Mouse (Mus musculus) gastrocnemius, adult 2 months (tissue): Measurements from ENCODE around the gene Kdm7a. TPM values are rescaled to one million over a fixed set of nuclear protein-coding genes. Genes with fewer than 3 reads are reported as not detected.

Experiments
- DNase-seq: peaks from one replicate; pipeline ENCODE4 v3.0.0; 2022
- H3K27ac ChIP-seq: fragments of 200-600 bp; 2 replicates; pipeline ENCODE4 v1.8.1; 2022; ENCODE audit warnings: mild to moderate bottlenecking
- H3K4me3 ChIP-seq: fragments of 200-600 bp; 2 replicates; pipeline ENCODE4 v1.8.1; 2022; ENCODE audit warnings: mild to moderate bottlenecking, moderate library complexity
- CTCF ChIP-seq: fragments of 200-600 bp; IDR thresholded peaks from 2 replicates; pipeline ENCODE4 v1.8.1; 2022; ENCODE audit warnings: antibody characterized with exemption, mild to moderate bottlenecking, moderate library complexity
- intact Hi-C: fragments of 180-260 bp; cut with DNase I; formaldehyde crosslinking; loops from one replicate; pipeline ENCODE4 v1.15.1; 2025
- total RNA-seq, 2 experiments: library from RNA; stranded (reverse); gene quantifications; 2 replicates each; pipeline ENCODE4 v1.2.3; 2021

Gene Kdm7a
- total RNA-seq, 2 experiments from 2014 or later = 23.6 to 28.2 TPM

DNA sequence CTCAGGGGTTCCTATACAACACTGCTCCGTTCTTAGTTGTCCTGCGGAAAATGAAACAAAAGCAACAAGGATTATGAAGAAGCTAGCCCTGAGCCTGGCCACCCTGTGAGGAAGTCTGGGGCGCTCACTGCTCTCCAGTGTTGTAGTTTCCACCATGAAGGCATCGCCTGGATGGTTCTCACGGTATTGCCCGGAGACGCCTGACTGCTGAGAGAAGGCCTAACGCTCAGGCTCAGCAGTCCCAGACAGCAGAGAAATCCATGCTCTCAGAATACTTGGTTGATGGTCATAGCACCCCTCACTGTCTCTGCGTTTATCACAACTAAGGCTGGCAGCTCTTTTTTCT lies 20.0 kb upstream of the Kdm7a start:
- no peak for DNase-seq
- peak overlapping the region; percentile 35; the same call in 1 of the 2 replicates for H3K27ac ChIP-seq
- intact Hi-C loops = no loop called here
- H3K4me3 ChIP-seq = peak overlapping the region; percentile 33
- no peak for TF ChIP-seq CTCF

DNA sequence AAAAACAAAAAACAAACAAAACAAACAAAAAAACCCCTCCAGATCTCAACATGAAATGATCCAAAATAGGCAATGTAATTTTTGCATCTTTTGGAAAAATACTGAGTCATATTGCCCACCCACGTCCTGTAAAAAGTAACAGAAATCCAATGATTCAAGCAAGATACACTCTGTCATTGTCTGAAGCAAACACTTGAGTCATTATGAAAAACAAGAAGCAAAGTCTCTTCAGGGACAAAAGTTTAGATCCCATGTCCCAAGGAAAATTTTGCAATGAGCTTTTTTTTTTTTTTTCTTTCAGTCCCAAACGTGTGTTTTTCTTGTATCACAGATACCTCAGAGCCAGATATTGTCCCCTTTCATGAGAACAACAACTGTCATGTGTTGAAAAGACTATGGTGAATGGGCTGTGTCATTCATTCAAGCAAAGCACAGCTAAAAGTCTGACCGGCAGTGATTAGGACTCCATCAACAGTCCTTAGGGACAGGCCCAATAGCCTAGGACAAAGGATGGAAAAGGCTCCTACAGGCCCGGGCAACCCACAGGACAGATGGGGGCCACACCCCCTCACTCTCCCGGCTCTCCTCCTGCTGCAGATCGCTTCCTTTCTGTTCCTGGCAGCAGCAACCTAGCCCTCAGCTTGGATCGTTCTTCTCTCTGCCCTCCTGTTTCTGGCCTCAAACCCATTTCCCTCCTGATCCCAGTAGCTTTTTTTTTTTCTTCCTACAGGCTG lies 19.5 kb upstream of the Kdm7a start:
- no peak for TF ChIP-seq CTCF
- Histone ChIP-seq H3K27ac (peak overlapping the region; percentile 35; the same call in 1 of the 2 replicates), H3K4me3 (peak overlapping the region; percentile 33)
- intact Hi-C loops = no loop called here
- DNase-seq = no peak

DNA sequence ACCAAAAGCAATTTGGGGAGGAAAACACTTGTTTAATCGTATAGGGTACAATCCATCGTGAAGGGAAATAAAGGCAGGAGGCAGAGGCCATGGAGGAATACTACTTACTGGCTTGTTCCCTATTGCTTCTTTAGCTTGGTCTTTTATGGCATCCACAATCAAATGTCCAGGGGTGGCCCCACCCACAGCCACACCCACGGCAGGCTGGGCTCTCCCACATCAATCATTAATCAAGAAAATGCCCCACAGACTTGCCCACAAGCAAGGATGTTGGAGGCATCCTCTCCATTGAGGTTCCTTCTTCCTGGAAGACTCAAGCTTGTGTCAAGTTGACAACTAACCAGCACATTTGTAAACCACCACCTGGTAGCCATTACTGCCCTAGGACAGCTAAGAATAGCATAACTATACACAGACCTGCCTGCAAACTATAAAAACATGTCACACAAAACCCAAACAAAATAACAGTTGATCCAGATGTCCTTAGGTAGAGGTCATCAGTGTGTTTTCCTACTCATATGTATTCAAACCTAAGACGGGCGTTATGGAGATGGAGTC lies 16.8 kb upstream of the Kdm7a start:
- TF ChIP-seq CTCF = no peak
- DNase-seq = no peak
- Histone ChIP-seq H3K4me3 (no peak overlapping the region), H3K27ac (no peak overlapping the region)
- intact Hi-C loops = no loop called here

DNA sequence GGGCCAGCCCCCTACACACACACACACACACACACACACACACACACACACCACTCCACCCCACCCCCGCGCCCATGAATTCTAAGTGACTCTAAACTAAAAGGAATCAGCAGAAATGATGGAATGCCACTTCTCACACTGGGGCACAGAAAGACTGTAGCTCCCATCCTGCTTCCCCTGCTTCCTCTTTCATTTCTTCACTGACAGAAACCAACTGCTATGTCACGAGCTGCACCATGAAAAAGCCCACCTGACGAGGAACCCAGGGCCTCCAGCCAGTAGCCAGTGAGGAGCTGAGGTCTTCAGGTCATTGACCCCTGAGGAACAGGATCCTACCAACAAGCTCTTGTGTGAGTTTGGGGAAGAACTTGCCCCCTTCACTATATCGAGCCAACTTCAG lies 15.9 kb upstream of the Kdm7a start:
- DNase-seq = no peak
- no peak for TF ChIP-seq CTCF
- Histone ChIP-seq H3K27ac (no peak overlapping the region), H3K4me3 (no peak overlapping the region)
- intact Hi-C loops = no loop called here

DNA sequence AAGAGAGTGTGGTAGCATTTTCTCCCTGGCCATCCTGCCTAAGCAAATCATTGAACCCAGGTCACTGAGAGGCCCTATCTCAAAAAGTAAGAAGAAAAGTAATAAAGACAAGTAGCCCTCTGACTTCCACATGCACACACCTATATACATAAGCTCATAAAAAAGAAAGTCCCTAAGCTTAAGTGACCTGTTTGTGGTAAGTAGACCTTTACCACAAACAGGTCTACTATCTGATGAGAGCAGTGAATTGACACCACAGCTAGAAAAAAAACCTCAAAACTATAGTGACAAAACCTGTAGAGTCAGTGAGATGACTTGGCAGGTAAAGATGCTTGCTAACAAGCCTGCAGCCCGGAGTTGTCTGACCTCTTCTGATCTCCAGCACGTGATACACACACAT lies 11.4 kb upstream of the Kdm7a start:
- intact Hi-C loops = no loop called here
- no peak for TF ChIP-seq CTCF
- H3K27ac ChIP-seq = no peak overlapping the region
- no peak for DNase-seq
- H3K4me3 ChIP-seq = no peak overlapping the region

DNA sequence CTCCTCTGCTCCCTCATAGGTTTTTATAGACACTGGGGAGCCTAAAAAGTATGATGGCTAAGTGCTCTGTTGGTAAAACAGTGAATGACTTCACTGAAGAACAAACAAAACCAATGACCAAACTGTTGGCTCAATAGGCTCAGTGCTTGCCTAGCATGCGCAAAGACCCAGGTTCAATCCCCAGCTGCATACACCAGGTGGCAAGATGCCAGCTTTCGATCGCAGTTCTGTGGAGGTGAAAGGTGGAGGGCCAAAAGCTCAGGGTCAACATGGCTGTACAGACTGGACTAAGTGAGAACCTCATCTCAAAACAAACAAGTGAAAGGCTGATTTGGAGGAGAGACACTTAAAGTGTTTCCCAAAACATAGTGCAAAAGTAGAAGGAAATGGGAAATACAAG lies 10.5 kb upstream of the Kdm7a start:
- DNase-seq = no peak
- TF ChIP-seq CTCF = no peak
- H3K27ac ChIP-seq = no peak overlapping the region
- intact Hi-C loops = no loop called here
- H3K4me3 ChIP-seq = no peak overlapping the region

DNA sequence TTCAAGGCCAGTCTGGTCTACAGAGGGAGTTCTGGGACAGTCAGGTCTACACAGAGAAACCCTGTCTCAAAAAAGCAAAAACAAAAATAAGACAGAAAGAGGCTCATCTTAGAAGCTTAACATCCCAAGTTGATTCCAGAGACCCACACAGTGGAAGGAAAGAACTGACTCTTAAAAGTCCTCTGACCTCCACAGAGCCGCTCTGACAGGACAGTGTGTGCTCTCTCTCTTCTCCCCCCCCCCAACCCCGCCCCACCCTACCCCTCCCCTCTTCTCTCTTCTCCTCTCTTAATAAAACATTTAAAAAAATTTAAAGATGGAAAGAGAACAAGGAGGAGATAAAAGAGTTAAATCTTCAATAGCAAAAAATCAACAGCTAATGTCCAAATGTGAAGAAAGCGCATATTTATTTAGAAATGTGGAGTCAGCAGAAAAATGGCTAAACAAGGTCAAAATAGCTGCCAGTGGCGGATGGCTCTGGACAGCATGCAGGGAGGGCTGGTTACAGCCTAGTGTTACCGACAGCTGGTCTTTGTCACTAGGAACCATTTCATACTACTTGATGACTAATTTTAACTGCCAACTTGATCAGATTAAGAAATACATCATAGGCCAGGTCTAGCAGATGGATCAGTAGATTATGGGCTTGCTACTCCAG lies 8.5 kb upstream of the Kdm7a start:
- Histone ChIP-seq H3K4me3 (no peak overlapping the region), H3K27ac (no peak overlapping the region)
- intact Hi-C loops = no loop called here
- no peak for DNase-seq
- no peak for TF ChIP-seq CTCF

DNA sequence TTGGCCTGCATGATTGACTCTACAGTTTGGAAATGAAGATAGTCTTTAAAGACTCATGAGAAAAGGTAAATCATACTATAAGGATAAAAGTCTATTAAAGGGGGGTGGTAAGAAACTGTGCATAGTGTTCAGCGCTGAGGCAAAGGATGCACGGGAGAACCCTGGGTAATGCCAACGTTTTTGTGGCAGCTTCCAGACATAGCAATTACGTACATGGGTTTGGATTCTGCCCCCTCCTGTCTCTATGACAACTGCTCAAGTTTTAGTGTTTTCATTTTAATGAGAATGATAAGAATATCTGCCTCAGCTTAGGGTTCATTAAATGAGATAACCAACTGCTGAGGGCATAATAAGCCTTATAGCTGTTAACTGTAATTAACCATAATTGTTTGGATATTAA lies 3.1 kb upstream of the Kdm7a start:
- no peak overlapping the region for H3K4me3 ChIP-seq
- no peak overlapping the region for H3K27ac ChIP-seq
- intact Hi-C loops = loop anchor here (5.0 to 10.0 kb wide), 2 partner anchors 48 to 105 kb away; no protein-coding TSS in a partner anchor
- no peak for DNase-seq
- TF ChIP-seq CTCF = no peak

DNA sequence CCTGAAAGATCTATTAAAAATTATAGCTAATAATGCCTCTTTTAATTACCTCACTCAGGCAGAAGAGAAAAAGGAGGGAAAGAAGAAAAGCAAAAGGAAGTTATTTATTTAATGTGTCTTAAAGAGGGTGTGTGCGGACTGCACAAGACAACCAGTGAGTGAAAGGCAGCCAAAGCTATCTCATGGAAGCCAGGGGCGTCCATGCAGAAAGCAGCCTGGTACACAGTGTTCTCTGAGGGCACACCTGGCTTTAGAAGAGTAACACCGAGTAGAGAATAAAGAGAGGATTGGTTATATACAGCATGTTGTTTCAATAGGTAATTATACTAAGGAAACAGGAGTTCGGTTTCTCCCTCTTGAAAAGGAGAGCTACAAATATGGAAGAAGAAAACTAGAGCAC lies 1.6 kb upstream of the Kdm7a start:
- no peak overlapping the region for H3K27ac ChIP-seq
- no peak for TF ChIP-seq CTCF
- no peak for DNase-seq
- intact Hi-C loops = loop anchor here (5.0 to 10.0 kb wide), 2 partner anchors 49 to 107 kb away; no protein-coding TSS in a partner anchor
- H3K4me3 ChIP-seq = no peak overlapping the region

DNA sequence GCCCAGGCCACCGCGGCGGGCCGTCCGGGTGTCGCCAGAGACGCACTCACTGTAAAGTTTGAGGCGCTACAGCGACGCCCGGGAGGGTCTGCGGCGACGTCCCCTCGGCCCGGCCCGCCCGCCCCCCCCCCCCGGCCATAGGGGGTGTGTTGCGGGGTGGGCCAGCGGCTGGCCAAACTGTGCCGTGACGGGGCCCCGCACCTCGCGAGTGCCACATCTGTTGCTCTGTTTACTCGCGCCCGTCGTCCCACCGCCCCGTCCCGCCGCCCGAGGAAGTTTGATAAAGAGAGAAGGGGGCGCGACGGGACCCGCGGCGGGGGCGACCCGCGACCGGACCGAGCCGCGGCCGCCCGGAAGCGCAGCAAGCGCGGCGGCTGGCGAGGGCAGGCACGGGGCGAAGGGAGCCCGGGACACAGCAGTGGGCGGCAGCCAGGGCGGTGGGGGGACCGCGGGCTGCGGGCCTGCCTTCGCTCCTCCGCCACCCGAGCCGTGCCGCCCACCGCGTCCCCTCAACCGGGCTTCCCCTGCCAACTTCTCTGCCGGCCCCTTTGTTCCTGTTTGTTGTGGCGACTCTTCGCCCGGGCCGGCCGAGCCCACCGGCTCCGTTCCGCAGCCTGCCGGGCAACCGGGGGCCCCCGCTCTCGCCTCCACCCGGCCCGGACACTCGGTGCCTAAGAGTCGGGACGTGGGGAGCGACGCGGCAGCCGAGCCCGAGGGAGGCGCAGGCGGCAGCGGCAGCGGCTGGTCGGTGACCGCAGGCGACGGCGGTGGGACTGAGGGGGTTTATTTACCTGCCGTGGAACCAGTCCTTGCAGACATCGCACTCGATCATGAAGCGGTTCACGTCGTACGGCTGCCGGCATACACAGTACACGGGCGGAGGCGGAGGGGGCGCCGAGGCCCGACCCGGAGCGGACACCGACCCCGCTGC lies 674 bp downstream of the Kdm7a start:
- peak overlapping the region; percentile 98 for H3K27ac ChIP-seq
- peak; percentile 67 for DNase-seq
- TF ChIP-seq CTCF = no peak
- intact Hi-C loops = loop anchor here (1.0 to 10.0 kb wide), 3 partner anchors 51 to 138 kb away; no protein-coding TSS in a partner anchor
- H3K4me3 ChIP-seq = peak overlapping the region; percentile 99

DNA sequence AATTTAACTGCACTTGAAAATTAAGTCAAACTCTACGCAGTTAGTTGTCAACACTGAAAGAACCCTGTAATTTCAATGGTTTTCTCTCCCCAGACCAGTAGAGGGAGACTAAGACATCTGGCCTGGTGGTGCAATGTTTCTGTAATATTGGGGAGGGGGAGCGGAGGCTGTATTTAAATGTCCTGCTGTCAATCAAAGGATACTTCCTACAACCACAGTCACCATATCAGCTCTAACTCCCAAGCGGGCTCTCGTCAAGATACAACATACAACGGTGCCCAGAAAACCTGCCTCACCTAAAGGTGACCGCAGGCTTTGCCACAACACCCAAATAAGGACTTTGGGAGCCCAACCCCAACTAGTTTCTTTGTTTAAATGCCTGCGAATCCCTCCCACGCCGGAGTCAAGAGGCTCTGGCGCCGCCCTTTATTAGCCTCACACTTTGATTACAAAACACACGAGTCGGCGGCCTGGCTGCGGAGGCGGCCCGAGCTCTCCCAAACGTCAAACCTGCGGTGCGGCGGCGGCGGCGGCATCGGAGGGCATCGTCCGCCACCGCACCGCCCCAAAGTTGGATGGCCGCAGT lies 1.4 kb downstream of the Kdm7a start:
- intact Hi-C loops = loop anchor here (1.0 to 10.0 kb wide), 3 partner anchors 52 to 139 kb away; no protein-coding TSS in a partner anchor
- TF ChIP-seq CTCF = peak; percentile 78
- DNase-seq = peak; percentile 81
- Histone ChIP-seq H3K27ac (peak overlapping the region; percentile 98), H3K4me3 (peak overlapping the region; percentile 99)

DNA sequence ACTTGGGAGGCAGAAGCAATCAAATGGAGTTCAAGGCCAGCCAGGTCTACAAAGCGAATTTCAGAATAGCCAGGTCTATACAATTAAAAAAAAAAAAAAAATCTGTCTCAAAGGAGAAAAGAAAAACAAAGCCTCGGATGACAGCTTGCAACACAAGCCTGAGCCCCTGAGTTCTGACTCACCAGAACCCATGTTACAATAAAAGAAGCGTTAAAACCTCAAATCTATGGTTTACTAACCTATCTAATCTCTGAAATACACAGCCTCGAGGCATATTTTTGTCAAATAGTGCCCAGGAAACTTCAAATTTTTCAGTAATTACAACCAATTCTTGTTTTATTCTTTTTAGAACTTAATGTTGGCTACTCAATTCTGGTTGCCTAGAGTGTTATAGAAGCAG lies 2.1 kb downstream of the Kdm7a start:
- Histone ChIP-seq H3K27ac (peak overlapping the region; percentile 98), H3K4me3 (peak overlapping the region; percentile 99)
- no peak for DNase-seq
- intact Hi-C loops = loop anchor here (10.0 kb wide), 1 partner anchor 110 kb away; no protein-coding TSS in a partner anchor
- TF ChIP-seq CTCF = no peak
